Mouse (Mus musculus) lung, adult 2 months (tissue): ENCODE measurements at regions not wholly inside any gene's neighbourhood (a gene's known extent, or its start where the extent isn't known, plus 50 kb on each side); places are given as distances from the start of the nearest gene placed in this dataset.

Experiments used
- CTCF ChIP-seq: fragments of 200-500 bp; IDR thresholded peaks from 2 replicates; pipeline ENCODE4 v1.5.1; 2011; ENCODE audit warnings: mild to moderate bottlenecking, low read length, control low read depth; ENCODE audit not compliant: insufficient read depth
- POLR2A ChIP-seq: fragments of 200-500 bp; IDR thresholded peaks from 2 replicates; pipeline ENCODE4 v1.6.1; 2011; ENCODE audit warnings: low read depth, mild to moderate bottlenecking, control low read depth, low read length, borderline replicate concordance; ENCODE audit errors: extremely low read depth

- TF ChIP-seq CTCF (no peak), POLR2A (no peak)
Measured at GRCm38 (mm10) chr1:189550851-189551250, 137.0 kb downstream of the Cenpf start.
